In genomic region chr7:130098606-130099005, GRCm38 (mm10) we compare ENCODE assay signal across 15 mouse cellular contexts.
DNase-seq lines count a peak whose midpoint lies in the region; ATAC-seq and TF ChIP-seq lines count a peak whose summit lies in the region.
"Had no signal": no experiment of that assay in that cellular context is flagged by ENCODE, and none has a peak within 500 bp of the region (broad histone marks: within the 10 kb centered on the region; RNA-seq: fewer than 3 reads in every experiment).

No protein-coding gene starts in this region.

- ATAC-seq in kidney, embryonic 16.5 days (ENCODE audit: low FRiP score, low TSS enrichment) = peak; percentile 85
- ATAC-seq in CD4-positive, CD25-positive, alpha-beta regulatory T cell, adult 4 months = no peak
- no peak for ATAC-seq in megakaryocyte-erythroid progenitor cell, adult 5-6 weeks (replicated peaks; ENCODE audit: low FRiP score, low TSS enrichment, poor library complexity, severe bottlenecking)
- ATAC-seq: activated CD4-positive, CD25-positive, alpha-beta regulatory T cell, adult 4 months; hindbrain, embryonic 16.5 days had no signal

- peaks cover 11% of the 10 kb centered on the region; the same call in 1 of the 2 replicates for H3K4me1 ChIP-seq in kidney, embryonic 16.5 days (ENCODE audit: insufficient read depth, low read length)
- H3K4me1 ChIP-seq in kidney, adult 2 months (ENCODE audit: control insufficient read depth, insufficient read depth, low read length) = no peaks in the 10 kb centered on the region
- peaks cover 3% of the 10 kb centered on the region; the same call in 1 of the 2 replicates for H3K4me1 ChIP-seq in lung, adult 2 months (ENCODE audit: control insufficient read depth, insufficient read depth, low read length)

- H3K36me3 ChIP-seq in kidney, embryonic 16.5 days (ENCODE audit: insufficient read depth, low read length) = no peaks in the 10 kb centered on the region
- no peaks in the 10 kb centered on the region for H3K36me3 ChIP-seq in kidney, adult 2 months (ENCODE audit: control insufficient read depth, insufficient read depth, low read length)

- 37% methylated on average over 10 of the region's 10 CpGs for WGBS in kidney, embryonic 16.5 days
- WGBS in kidney, adult 2 months = 56% methylated on average over 10 of the region's 10 CpGs
- 35% methylated on average over 10 of the region's 10 CpGs for WGBS in lung, adult 2 months

- TF ChIP-seq POLR2A in kidney, adult 2 months (IDR thresholded peaks at IDR 0.05; ENCODE audit: low read depth, low read length) = no peak
- no peak for TF ChIP-seq POLR2A in lung, adult 2 months (IDR thresholded peaks at IDR 0.05; ENCODE audit: borderline replicate concordance, extremely low read depth, low read depth, low read length)

- H3K4me3 ChIP-seq in kidney, embryonic 16.5 days (ENCODE audit: low read length) = no peak overlapping the region
- H3K4me3 ChIP-seq in kidney, adult 2 months (ENCODE audit: insufficient read depth, low read depth, low read length) = no peak overlapping the region
- no peak overlapping the region for H3K4me3 ChIP-seq in lung, adult 2 months (replicated peaks; ENCODE audit: extremely low read depth, low read depth, low read length)
- H3K4me3 ChIP-seq: myocyte had no signal

- H3K9me3 ChIP-seq in kidney, embryonic 16.5 days (ENCODE audit: low read length) = no peaks in the 10 kb centered on the region

- H3K4me2 ChIP-seq in kidney, embryonic 16.5 days (replicated peaks; ENCODE audit: low read depth, low read length) = no peak overlapping the region

- H3K9ac ChIP-seq in kidney, embryonic 16.5 days (replicated peaks; ENCODE audit: low read length) = no peak overlapping the region

- H3K27me3 ChIP-seq in kidney, embryonic 16.5 days (ENCODE audit: insufficient read depth, low read length) = no peaks in the 10 kb centered on the region
- no peaks in the 10 kb centered on the region for H3K27me3 ChIP-seq in kidney, adult 2 months (replicated peaks; ENCODE audit: control insufficient read depth, insufficient read depth, low read length)

- no peak overlapping the region for H3K27ac ChIP-seq in kidney, embryonic 16.5 days (ENCODE audit: low read length)
- no peak overlapping the region for H3K27ac ChIP-seq in kidney, adult 2 months (ENCODE audit: insufficient read depth, low read depth, low read length)
- H3K27ac ChIP-seq: kidney, postnatal 0 days had no signal

- no peak for DNase-seq in kidney, adult 2 months
- peak; percentile 59 for DNase-seq in adrenal gland, postnatal 14 days
- DNase-seq in lung, adult 2 months = peak; percentile 43
- DNase-seq in ovary, postnatal 14 days (ENCODE audit: low spot score) = peak; percentile 22
- no peak for DNase-seq in spleen, postnatal 4 days (ENCODE audit: low spot score in 2 of 2)
- DNase-seq: cerebellum, postnatal 25 days; gastrocnemius, postnatal 14 days; liver had no signal

- TF ChIP-seq CTCF in kidney, adult 2 months (conservative IDR thresholded peaks at IDR 0.05; ENCODE audit: insufficient read depth, insufficient read length, low read depth, low read length) = no peak
- no peak for TF ChIP-seq CTCF in lung, adult 2 months (IDR thresholded peaks at IDR 0.05; ENCODE audit: insufficient read depth, low read length)

Comparison
In these comparisons a context has a peak if more than half of its experiments do, and no peak if none do; other contexts are left out.
1. DNase-seq: peak in adrenal gland, postnatal 14 days (single experiment), lung, adult 2 months (single experiment) and ovary, postnatal 14 days (single experiment); none in kidney, adult 2 months (single experiment) and spleen, postnatal 4 days (0 of 2).